Mouse (Mus musculus): ENCODE results near the gene Armc6. TPM values are rescaled to one million over a fixed set of nuclear protein-coding genes. Genes with fewer than 3 reads are reported as not detected.

Gene Armc6
- polyA plus RNA-seq, 1 experiment: 96.9 TPM

- no peak for DNase-seq (ENCODE audit: low read depth)
- TF ChIP-seq CTCF (IDR thresholded peaks at IDR 0.05; ENCODE audit: borderline replicate concordance, extremely low read depth, insufficient read depth, insufficient read length) (no peak), POLR2A (IDR thresholded peaks at IDR 0.05; ENCODE audit: borderline replicate concordance, extremely low read depth, insufficient read depth, insufficient read length, poor library complexity, severe bottlenecking) (no peak)
These were observed 63.5 kb downstream of the Armc6 start for GRCm38 (mm10) chr8:70170748-70171147.

Other genes starting within 250 kb of the Armc6 start
- 33.6 and 41.2 TPM in 2 replicates for gene Gatad2a, start 238.1 kb downstream of the Armc6 start, polyA plus RNA-seq (2012; rRNA removed)
- 120 and 138 TPM in 2 replicates for gene Mau2, start 191.7 kb downstream of the Armc6 start, polyA plus RNA-seq (2012; rRNA removed)
- gene Sugp1, start 191.7 kb downstream of the Armc6 start, polyA plus RNA-seq (2012; rRNA removed): 22.4 and 32.4 TPM in 2 replicates
- 8.1 and 10.4 TPM in 2 replicates for gene Tm6sf2, start 161.5 kb downstream of the Armc6 start, polyA plus RNA-seq (2012; rRNA removed)
- 0.26 and 0.74 TPM in 2 replicates for gene Hapln4, start 151.0 kb downstream of the Armc6 start, polyA plus RNA-seq (2012; rRNA removed)
- 69.8 and 144 TPM in 2 replicates for gene Ncan, start 113.6 kb downstream of the Armc6 start, polyA plus RNA-seq (2012; rRNA removed)
- gene Nr2c2ap, start 103.1 kb downstream of the Armc6 start, polyA plus RNA-seq (2012; rRNA removed): 17.5 and 24.0 TPM in 2 replicates
- 19.1 and 20.0 TPM in 2 replicates for gene Rfxank, start 95.3 kb downstream of the Armc6 start, polyA plus RNA-seq (2012; rRNA removed)
- gene Borcs8, start 95.0 kb downstream of the Armc6 start, polyA plus RNA-seq (2012; rRNA removed): 93.3 and 126 TPM in 2 replicates
- 0.22 and 0.33 TPM in 2 replicates for gene Mef2b, start 94.8 kb downstream of the Armc6 start, polyA plus RNA-seq (2012; rRNA removed)
- gene Tmem161a, start 62.1 kb downstream of the Armc6 start, polyA plus RNA-seq (2012; rRNA removed): 95.9 and 171 TPM in 2 replicates
- 26.2 and 26.8 TPM in 2 replicates for gene Slc25a42, start 22.2 kb downstream of the Armc6 start, polyA plus RNA-seq (2012; rRNA removed)
- 149 and 191 TPM in 2 replicates for gene Sugp2, start 240 bp downstream of the Armc6 start, polyA plus RNA-seq (2012; rRNA removed)
- 68.5 and 80.2 TPM in 2 replicates for gene Homer3, start 48.4 kb upstream of the Armc6 start, polyA plus RNA-seq (2012; rRNA removed)
- 61.3 and 66.2 TPM in 2 replicates for gene Ddx49, start 68.0 kb upstream of the Armc6 start, polyA plus RNA-seq (2012; rRNA removed)
- 263 and 350 TPM in 2 replicates for gene Cope, start 68.1 kb upstream of the Armc6 start, polyA plus RNA-seq (2012; rRNA removed)
- gene Cers1, start 81.3 kb upstream of the Armc6 start, polyA plus RNA-seq (2012; rRNA removed): 34.1 and 45.1 TPM in 2 replicates
- gene Gdf1, start 95.4 kb upstream of the Armc6 start, polyA plus RNA-seq (2012; rRNA removed): 10.2 and 12.5 TPM in 2 replicates
- gene Upf1, start 118.8 kb upstream of the Armc6 start, polyA plus RNA-seq (2012; rRNA removed): 20.5 and 40.3 TPM in 2 replicates
- gene Comp, start 139.1 kb upstream of the Armc6 start, polyA plus RNA-seq (2012; rRNA removed): 0.12 and 0.64 TPM in 2 replicates
- gene Crtc1, start 205.1 kb upstream of the Armc6 start, polyA plus RNA-seq (2012; rRNA removed): 49.7 and 77.0 TPM in 2 replicates
- 46.7 and 50.6 TPM in 2 replicates for gene Klhl26, start 242.5 kb upstream of the Armc6 start, polyA plus RNA-seq (2012; rRNA removed)